16 mouse cellular contexts compared by ENCODE assay signal in the genomic region with DNA sequence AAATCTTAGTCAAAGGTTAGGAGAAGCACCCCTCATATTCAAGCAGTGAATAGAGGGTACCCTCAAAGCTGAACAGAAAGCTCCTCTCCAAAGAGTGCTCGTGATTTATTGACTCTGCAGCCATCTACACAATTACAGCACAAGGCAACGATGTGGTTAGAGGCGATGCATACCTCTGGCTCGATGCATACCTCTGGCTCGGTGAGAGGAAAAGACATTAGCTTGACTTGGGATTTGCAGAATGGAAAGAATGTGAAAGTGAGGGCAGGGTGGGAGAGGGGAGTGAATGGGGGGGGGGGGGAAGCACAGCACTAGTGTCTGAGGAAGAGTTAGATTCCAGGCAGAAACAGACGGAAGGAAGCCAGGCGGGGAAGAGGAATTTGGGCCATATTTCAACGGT. TPM values are rescaled to one million over a fixed set of nuclear protein-coding genes. Genes with fewer than 3 reads are reported as not detected.
DNase-seq lines count a peak whose midpoint lies in the region; ATAC-seq and TF ChIP-seq lines count a peak whose summit lies in the region.
"Had no signal": no experiment of that assay in that cellular context is flagged by ENCODE, and none has a peak within 500 bp of the region (broad histone marks: within the 10 kb centered on the region; RNA-seq: fewer than 3 reads in every experiment).

No protein-coding gene starts in this region.

- H3K9ac ChIP-seq in heart, embryonic 13.5 days: no peak overlapping the region
- H3K9ac ChIP-seq in lung, postnatal 0 days (replicated peaks; ENCODE audit: low read depth): no peak overlapping the region
- no peak overlapping the region for H3K9ac ChIP-seq in intestine, embryonic 16.5 days (ENCODE audit: low read depth, low read length)
- H3K9ac ChIP-seq: liver, embryonic 12.5 days had no signal

- H3K9me3 ChIP-seq in heart, embryonic 13.5 days: no peaks in the 10 kb centered on the region
- H3K9me3 ChIP-seq in lung, postnatal 0 days (ENCODE audit: low read length): no peaks in the 10 kb centered on the region
- no peaks in the 10 kb centered on the region for H3K9me3 ChIP-seq in intestine, embryonic 16.5 days (ENCODE audit: control insufficient read depth, low read length)
- H3K9me3 ChIP-seq: hindbrain, embryonic 10.5 days; liver, embryonic 12.5 days had no signal

- no peaks in the 10 kb centered on the region for H3K27me3 ChIP-seq in heart, embryonic 13.5 days (replicated peaks)
- H3K27me3 ChIP-seq in lung, postnatal 0 days (replicated peaks; ENCODE audit: insufficient read depth, low read length): no peaks in the 10 kb centered on the region
- no peaks in the 10 kb centered on the region for H3K27me3 ChIP-seq in intestine, embryonic 16.5 days (replicated peaks; ENCODE audit: control insufficient read depth, insufficient read depth, low read length)
- H3K27me3 ChIP-seq: liver, embryonic 12.5 days had no signal

- 31% methylated on average over 8 of the region's 8 CpGs for WGBS in heart, embryonic 13.5 days
- 15% methylated on average over 8 of the region's 8 CpGs for WGBS in lung, postnatal 0 days
- 35% methylated on average over 8 of the region's 8 CpGs for WGBS in intestine, embryonic 16.5 days

- H3K4me1 ChIP-seq in heart, embryonic 13.5 days: peaks cover 21% of the 10 kb centered on the region
- peaks cover 4% of the 10 kb centered on the region; the same call in 1 of the 2 replicates for H3K4me1 ChIP-seq in lung, postnatal 0 days (ENCODE audit: insufficient read depth, low read depth, low read length)
- peaks cover 38% of the 10 kb centered on the region for H3K4me1 ChIP-seq in intestine, embryonic 16.5 days (ENCODE audit: control insufficient read depth, insufficient read depth, low read length)

- no peak for DNase-seq in heart, adult 9 months (ENCODE audit: low spot score in 2 of 2)
- no peak for DNase-seq in lung, postnatal 0 days (ENCODE audit: low spot score)
- DNase-seq in lung, postnatal 14 days: no peak
- DNase-seq in spleen, postnatal 14 days (ENCODE audit: low spot score in 2 of 2): no peak
- DNase-seq in thymus, postnatal 14 days: no peak
- DNase-seq: adrenal gland, adult 2 months; cerebellum, adult 9-11 months; layer of hippocampus, postnatal 36 days; right cerebral cortex, adult 18-20 months; thymus, postnatal 25 days had no signal

- no peak for TF ChIP-seq CTCF in lung, postnatal 0 days (IDR thresholded peaks at IDR 0.05)

- no peaks in the 10 kb centered on the region for H3K36me3 ChIP-seq in heart, embryonic 13.5 days
- H3K36me3 ChIP-seq in lung, postnatal 0 days (ENCODE audit: insufficient read depth, low read length): no peaks in the 10 kb centered on the region
- H3K36me3 ChIP-seq in intestine, embryonic 16.5 days (ENCODE audit: control insufficient read depth, insufficient read depth, low read length): no peaks in the 10 kb centered on the region
- H3K36me3 ChIP-seq: hindbrain, embryonic 10.5 days; liver, embryonic 12.5 days had no signal

- H3K4me2 ChIP-seq in heart, embryonic 13.5 days: peak overlapping the region; percentile 20; the same call in 1 of the 2 replicates
- peak overlapping the region; percentile 38 for H3K4me2 ChIP-seq in lung, postnatal 0 days (replicated peaks; ENCODE audit: low read depth, low read length)
- no peak overlapping the region for H3K4me2 ChIP-seq in intestine, embryonic 16.5 days (ENCODE audit: low read depth, low read length)
- H3K4me2 ChIP-seq: liver, embryonic 12.5 days had no signal

- no peak for TF ChIP-seq EP300 in lung, postnatal 0 days (IDR thresholded peaks at IDR 0.05)

- H3K4me3 ChIP-seq in heart, embryonic 13.5 days: no peak overlapping the region
- H3K4me3 ChIP-seq in lung, postnatal 0 days (ENCODE audit: low read depth, low read length): no peak overlapping the region
- no peak overlapping the region for H3K4me3 ChIP-seq in intestine, embryonic 16.5 days (ENCODE audit: low read length)
- H3K4me3 ChIP-seq: hindbrain, embryonic 10.5 days; liver, embryonic 12.5 days had no signal

- ATAC-seq in heart, embryonic 13.5 days (ENCODE audit: extremely low read depth, insufficient number of reproducible peaks, low FRiP score, low TSS enrichment): no peak
- ATAC-seq in lung, postnatal 0 days: peak; percentile 26; the same call in 1 of the 2 replicates
- ATAC-seq in intestine, embryonic 16.5 days: peak; percentile 32; the same call in 1 of the 2 replicates
- no peak for ATAC-seq in activated CD4-positive, CD25-positive, alpha-beta regulatory T cell, adult 4 months
- ATAC-seq: CD4-positive, CD25-positive, alpha-beta regulatory T cell, adult 4 months; liver, embryonic 12.5 days had no signal

- H3K27ac ChIP-seq in heart, embryonic 13.5 days (replicated peaks): no peak overlapping the region
- no peak overlapping the region for H3K27ac ChIP-seq in lung, postnatal 0 days (ENCODE audit: low read length)
- peak overlapping the region; percentile 33; the same call in 1 of the 2 replicates for H3K27ac ChIP-seq in intestine, embryonic 16.5 days (ENCODE audit: low read length)
- H3K27ac ChIP-seq: hindbrain, embryonic 10.5 days; liver, embryonic 12.5 days had no signal

RNA-seq across cellular contexts. Expression of a gene that starts 27.3 kb away (rescaled TPM):
- 17.6 and 17.8 TPM in 2 replicates for polyA plus RNA-seq in heart, embryonic 13.5 days (2015; fragmentation: Nextera tagmentation; extraction: Ambion mirVana)
- 28.6 and 38.5 TPM in 2 replicates for polyA plus RNA-seq in lung, postnatal 0 days (2015; fragmentation: Nextera tagmentation; extraction: Ambion mirVana)
- 105 and 112 TPM in 2 replicates for polyA plus RNA-seq in intestine, embryonic 16.5 days (2015; fragmentation: Nextera tagmentation; extraction: Ambion mirVana)
- under 1 TPM; 0.89 to 0.93 TPM for polyA plus RNA-seq in activated CD4-positive, CD25-positive, alpha-beta regulatory T cell, adult 4 months (2017; shearing (Covaris generic))

Comparison
In these comparisons a context has a peak if more than half of its experiments do, and no peak if none do; other contexts are left out.
1. ATAC-seq: peak in lung, postnatal 0 days (single experiment) and intestine, embryonic 16.5 days (single experiment); none in heart, embryonic 13.5 days (single experiment) and activated CD4-positive, CD25-positive, alpha-beta regulatory T cell, adult 4 months (single experiment).